Mouse (Mus musculus): ENCODE results near the gene Tmem9b. TPM values are rescaled to one million over a fixed set of nuclear protein-coding genes. Genes with fewer than 3 reads are reported as not detected.

Tmem9b gene
- total RNA-seq (2012; rRNA removed) (25.1 and 30.6 TPM in 2 replicates), polyA plus RNA-seq (2012; ENCODE audit: insufficient read depth in 1 of 2, insufficient read length in 2 of 2, low read depth in 1 of 2, low replicate concordance in 2 of 2, missing spikeins in 1 of 2) (10 to 100 TPM in 1 of 2 experiments, not detected in 1; 26.4 TPM)

DNA sequence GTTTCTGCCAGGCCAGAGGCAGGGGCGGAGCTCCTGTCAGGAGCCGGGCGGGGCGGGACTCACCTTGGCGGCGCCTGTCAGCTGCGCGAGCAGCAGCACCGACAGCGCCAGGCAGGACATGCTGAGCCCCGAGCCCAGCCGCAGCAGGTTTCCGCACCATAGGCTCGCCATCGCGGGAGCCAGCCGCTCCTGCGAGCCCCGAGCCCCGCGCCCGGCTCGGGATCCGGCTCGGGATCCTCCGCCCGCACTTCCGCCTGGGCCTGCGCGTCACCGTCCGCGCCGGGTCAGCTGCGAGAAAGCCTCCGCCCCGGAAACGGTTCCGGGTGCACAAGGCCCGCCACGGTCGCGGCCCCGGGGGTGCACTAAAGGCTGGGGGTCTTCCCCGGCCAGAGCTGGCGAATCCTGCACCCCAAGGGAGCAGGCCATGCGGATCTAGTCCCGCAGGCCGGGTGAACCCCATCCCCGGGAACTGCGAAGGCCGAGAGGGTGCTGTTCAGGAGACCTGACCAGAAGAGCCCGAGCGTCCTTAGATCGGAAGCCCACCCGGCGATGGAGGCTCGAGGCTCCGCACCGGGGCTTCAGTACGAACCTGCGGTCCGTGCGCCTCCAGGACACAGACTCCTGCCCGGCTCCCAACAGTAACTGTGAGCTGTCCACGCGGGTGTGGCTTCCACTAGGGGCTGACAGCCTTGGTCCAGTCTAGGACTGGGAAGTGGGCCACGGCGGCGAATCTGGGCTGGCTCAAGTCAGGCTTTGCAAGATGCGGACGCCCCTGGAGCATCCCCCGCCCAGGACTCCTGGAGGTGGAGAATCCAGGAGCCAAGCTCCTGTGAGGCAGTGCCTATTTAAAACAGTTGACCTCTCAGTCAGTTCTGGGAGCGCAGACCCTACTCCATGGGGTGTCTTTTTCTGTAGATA, at the start of gene Tmem9b:
Gene Tmem9b, minus strand, starts transcription at position 868 of the 918 bp plus-strand sequence.
- Histone ChIP-seq H3K27me3 (ENCODE audit: control insufficient read depth in 1 of 2, insufficient read depth in 2 of 2, low read length in 2 of 2) (no peaks in the 10 kb centered on the region), H3K9me3 (replicated peaks; ENCODE audit: insufficient read depth, low read length) (no peaks in the 10 kb centered on the region), H3K79me2 (ENCODE audit: control insufficient read depth, insufficient read depth, low read length, poor library complexity) (peaks cover 11% of the 10 kb centered on the region), H3K4me1 (ENCODE audit: control insufficient read depth in 1 of 2, insufficient read depth in 2 of 2, low read length in 2 of 2) (peaks cover 8% of the 10 kb centered on the region in 2 experiments; a peak in 3 of 4 replicates), H3K4me3 (ENCODE audit: control insufficient read depth in 1 of 2, insufficient read depth in 1 of 2, low read depth in 2 of 2, low read length in 2 of 2) (peak within 1 kb of the TSS; percentile 89), H3K27ac (ENCODE audit: control insufficient read depth, low read depth, low read length) (peak within 1 kb of the TSS; percentile 22; the same call in 1 of the 2 replicates), H3K9ac (ENCODE audit: control insufficient read depth, low read depth, low read length, poor library complexity, severe bottlenecking) (peak within 1 kb of the TSS; percentile 98), H3K36me3 (ENCODE audit: control insufficient read depth in 1 of 2, insufficient read depth in 2 of 2, low read length in 2 of 2) (peaks cover 0 to 15% of the 10 kb centered on the region in 2 experiments; a peak in 2 of 4 replicates)
- peak; percentile 84 for DNase-seq (ENCODE audit: low read depth, low spot score)
- no peak for TF ChIP-seq ZKSCAN1 (IDR thresholded peaks at IDR 0.05; ENCODE audit: low read depth, low read length)
- TF ChIP-seq KAT2A (conservative IDR thresholded peaks at IDR 0.05; ENCODE audit: low read depth, low read length): no peak; the same call in 1 of the 2 replicates
- TF ChIP-seq TBP (IDR thresholded peaks at IDR 0.05; ENCODE audit: low read depth, low read length): no peak
- no peak for TF ChIP-seq JUND (IDR thresholded peaks at IDR 0.05; ENCODE audit: low read depth, low read length)
- no peak for TF ChIP-seq MEF2A (IDR thresholded peaks at IDR 0.05; ENCODE audit: extremely low read depth, insufficient replicate concordance, low read depth, low read length, poor library complexity, severe bottlenecking)
- TF ChIP-seq BHLHE40 (IDR thresholded peaks at IDR 0.05; ENCODE audit: borderline replicate concordance, low read depth, low read length): no peak
- no peak for TF ChIP-seq POLR2AphosphoS5 (IDR thresholded peaks at IDR 0.05; ENCODE audit: borderline replicate concordance, low read depth, low read length)
- TF ChIP-seq NRF1 (IDR thresholded peaks at IDR 0.05; ENCODE audit: insufficient read depth, low read depth, low read length, poor library complexity, severe bottlenecking): peak; percentile 69
- peak; percentile 71; the same call in 1 of the 2 replicates for TF ChIP-seq MXI1 (IDR thresholded peaks at IDR 0.05; ENCODE audit: low read depth, low read length)
- no peak for TF ChIP-seq MAFK (IDR thresholded peaks at IDR 0.05; ENCODE audit: borderline replicate concordance, low read depth, low read length)
- no peak for TF ChIP-seq ZC3H11A (IDR thresholded peaks at IDR 0.05; ENCODE audit: low read depth, low read length)
- TF ChIP-seq MYB (IDR thresholded peaks at IDR 0.05; ENCODE audit: low read depth, low read length): no peak
- no peak for TF ChIP-seq EP300 (IDR thresholded peaks at IDR 0.05; ENCODE audit: low read depth in 1 of 2, low read length in 2 of 2)
- TF ChIP-seq CTCF (IDR thresholded peaks at IDR 0.05 in 2 of 3, conservative IDR thresholded peaks at IDR 0.05 in 1 of 3; ENCODE audit: control insufficient read depth in 1 of 3, insufficient read depth in 1 of 3, low read depth in 2 of 3, low read length in 3 of 3, poor library complexity in 1 of 3, severe bottlenecking in 1 of 3): no peak
- TF ChIP-seq MAX (IDR thresholded peaks at IDR 0.05; ENCODE audit: low read length): peak; percentile 29; the same call in 1 of the 2 replicates
- TF ChIP-seq TAL1 (IDR thresholded peaks at IDR 0.05; ENCODE audit: low read length): no peak
- TF ChIP-seq ETS1 (IDR thresholded peaks at IDR 0.05; ENCODE audit: low read depth, low read length): peak; percentile 64; the same call in 1 of the 2 replicates
- TF ChIP-seq CHD1 (IDR thresholded peaks at IDR 0.05; ENCODE audit: low read depth, low read length): no peak
- 0 out of 2 replicates have a peak, but pooled peaks have one; percentile 39 for TF ChIP-seq ZMIZ1 (IDR thresholded peaks at IDR 0.05; ENCODE audit: low read depth, low read length)
- no peak for TF ChIP-seq ZNF384 (IDR thresholded peaks at IDR 0.05; ENCODE audit: low read depth, low read length)
- no peak for TF ChIP-seq USF2 (IDR thresholded peaks at IDR 0.05; ENCODE audit: borderline replicate concordance in 1 of 2, insufficient read depth in 1 of 2, low read depth in 1 of 2, low read length in 2 of 2)
- TF ChIP-seq CHD2 (IDR thresholded peaks at IDR 0.05; ENCODE audit: low read length): no peak
- no peak for TF ChIP-seq GABPA (IDR thresholded peaks at IDR 0.05; ENCODE audit: low read depth, low read length)
- TF ChIP-seq RCOR1 (IDR thresholded peaks at IDR 0.05; ENCODE audit: low read depth, low read length): no peak
- TF ChIP-seq MAZ (IDR thresholded peaks at IDR 0.05; ENCODE audit: low read depth, low read length): peak; percentile 40; the same call in 1 of the 2 replicates
- no peak for TF ChIP-seq SMC3 (IDR thresholded peaks at IDR 0.05; ENCODE audit: low read depth, low read length)
- TF ChIP-seq POLR2AphosphoS2 (IDR thresholded peaks at IDR 0.05; ENCODE audit: low read length): peak; percentile 68; the same call in 1 of the 2 replicates
- TF ChIP-seq POLR2A (IDR thresholded peaks at IDR 0.05; ENCODE audit: control insufficient read depth in 1 of 2, insufficient read depth in 1 of 2, low read depth in 1 of 2, low read length in 2 of 2, poor library complexity in 1 of 2): peak; percentile 82 to 90
- TF ChIP-seq HCFC1 (IDR thresholded peaks at IDR 0.05; ENCODE audit: low read depth, low read length): peak; percentile 82
- peak; percentile 88 for TF ChIP-seq ELF1 (IDR thresholded peaks at IDR 0.05; ENCODE audit: low read depth, low read length)
- TF ChIP-seq E2F4 (IDR thresholded peaks at IDR 0.05; ENCODE audit: borderline replicate concordance, low read depth, low read length): no peak
- TF ChIP-seq TCF12 (IDR thresholded peaks at IDR 0.05; ENCODE audit: low read depth, low read length): peak; percentile 48; the same call in 1 of the 2 replicates
- peak; percentile 47 for TF ChIP-seq USF1 (IDR thresholded peaks at IDR 0.05; ENCODE audit: low read depth, low read length)
